Comparison of ENCODE assay signal across 7 mouse cellular contexts in genomic region chr4:136081729-136082128, GRCm38 (mm10). TPM values are rescaled to one million over a fixed set of nuclear protein-coding genes. Genes with fewer than 3 reads are reported as not detected.
DNase-seq lines count a peak whose midpoint lies in the region; ATAC-seq lines count a peak whose summit lies in the region.

No protein-coding gene starts in this region.

- H3K27ac ChIP-seq in embryonic facial prominence, embryonic 15.5 days (replicated peaks), result no peak overlapping the region
- no peak overlapping the region for H3K27ac ChIP-seq in intestine, embryonic 15.5 days
- no peak overlapping the region for H3K27ac ChIP-seq in midbrain, embryonic 13.5 days
- no peak overlapping the region for H3K27ac ChIP-seq in stomach, embryonic 16.5 days (ENCODE audit: low read length)

- no peaks in the 10 kb centered on the region for H3K9me3 ChIP-seq in embryonic facial prominence, embryonic 15.5 days (replicated peaks)
- no peaks in the 10 kb centered on the region for H3K9me3 ChIP-seq in intestine, embryonic 15.5 days
- no peaks in the 10 kb centered on the region for H3K9me3 ChIP-seq in midbrain, embryonic 13.5 days
- H3K9me3 ChIP-seq in stomach, embryonic 16.5 days (replicated peaks; ENCODE audit: control insufficient read depth, low read length), result no peaks in the 10 kb centered on the region

- no peaks in the 10 kb centered on the region for H3K36me3 ChIP-seq in embryonic facial prominence, embryonic 15.5 days
- H3K36me3 ChIP-seq in intestine, embryonic 15.5 days, result no peaks in the 10 kb centered on the region
- H3K36me3 ChIP-seq in midbrain, embryonic 13.5 days, result no peaks in the 10 kb centered on the region
- no peaks in the 10 kb centered on the region for H3K36me3 ChIP-seq in stomach, embryonic 16.5 days (ENCODE audit: control insufficient read depth, insufficient read depth, low read length)

- WGBS in embryonic facial prominence, embryonic 15.5 days, result 2% methylated on average over 28 of the region's 28 CpGs
- 4% methylated on average over 28 of the region's 28 CpGs for WGBS in intestine, embryonic 15.5 days
- WGBS in midbrain, embryonic 13.5 days, result 5% methylated on average over 28 of the region's 28 CpGs
- 4% methylated on average over 28 of the region's 28 CpGs for WGBS in stomach, embryonic 16.5 days

- ATAC-seq in embryonic facial prominence, embryonic 15.5 days (ENCODE audit: insufficient number of reproducible peaks, low FRiP score, low TSS enrichment, low read depth), result 0 out of 2 replicates have a peak, but pooled peaks have one; percentile 20
- ATAC-seq in intestine, embryonic 15.5 days, result peak; percentile 59
- ATAC-seq in midbrain, embryonic 13.5 days, result no peak
- no peak for ATAC-seq in stomach, embryonic 16.5 days (ENCODE audit: insufficient read depth, low FRiP score)
- no peak for ATAC-seq in granulocyte monocyte progenitor cell, adult 5-6 weeks (replicated peaks; ENCODE audit: poor library complexity, severe bottlenecking)

- peak overlapping the region; percentile 50 for H3K4me2 ChIP-seq in embryonic facial prominence, embryonic 15.5 days (replicated peaks)
- H3K4me2 ChIP-seq in intestine, embryonic 15.5 days (replicated peaks), result peak overlapping the region; percentile 76
- peak overlapping the region; percentile 61 for H3K4me2 ChIP-seq in midbrain, embryonic 13.5 days (replicated peaks)
- peak overlapping the region; percentile 56 for H3K4me2 ChIP-seq in stomach, embryonic 16.5 days (ENCODE audit: low read depth, low read length)

- H3K4me1 ChIP-seq in embryonic facial prominence, embryonic 15.5 days, result peaks cover 14% of the 10 kb centered on the region
- H3K4me1 ChIP-seq in intestine, embryonic 15.5 days (replicated peaks), result peaks cover 9% of the 10 kb centered on the region
- peaks cover 7% of the 10 kb centered on the region for H3K4me1 ChIP-seq in midbrain, embryonic 13.5 days (replicated peaks)
- peaks cover 8% of the 10 kb centered on the region; the same call in 1 of the 2 replicates for H3K4me1 ChIP-seq in stomach, embryonic 16.5 days (ENCODE audit: control insufficient read depth, insufficient read depth, low read length)

- no peak overlapping the region for H3K9ac ChIP-seq in embryonic facial prominence, embryonic 15.5 days
- H3K9ac ChIP-seq in intestine, embryonic 15.5 days, result peak overlapping the region; percentile 41
- peak overlapping the region; percentile 59 for H3K9ac ChIP-seq in midbrain, embryonic 13.5 days (replicated peaks)
- H3K9ac ChIP-seq in stomach, embryonic 16.5 days (ENCODE audit: low read length), result peak overlapping the region; percentile 26; the same call in 1 of the 2 replicates

- DNase-seq in right cerebral cortex, adult 18-20 months, result peak; percentile 31
- no peak for DNase-seq in right cerebral cortex, postnatal 4 days

- H3K27me3 ChIP-seq in embryonic facial prominence, embryonic 15.5 days, result peaks cover 28% of the 10 kb centered on the region
- peaks cover 29% of the 10 kb centered on the region for H3K27me3 ChIP-seq in intestine, embryonic 15.5 days (replicated peaks)
- peaks cover 34% of the 10 kb centered on the region for H3K27me3 ChIP-seq in midbrain, embryonic 13.5 days
- peaks cover 32% of the 10 kb centered on the region for H3K27me3 ChIP-seq in stomach, embryonic 16.5 days (ENCODE audit: control insufficient read depth, insufficient read depth, low read length)

- H3K4me3 ChIP-seq in embryonic facial prominence, embryonic 15.5 days (replicated peaks), result peak overlapping the region; percentile 25
- peak overlapping the region; percentile 38 for H3K4me3 ChIP-seq in intestine, embryonic 15.5 days (replicated peaks)
- H3K4me3 ChIP-seq in midbrain, embryonic 13.5 days (replicated peaks), result peak overlapping the region; percentile 34
- H3K4me3 ChIP-seq in stomach, embryonic 16.5 days (replicated peaks; ENCODE audit: low read length), result peak overlapping the region; percentile 34

RNA-seq across cellular contexts. Expression of gene Rpl11, which starts 28.5 kb away (rescaled TPM):
- 427 and 463 TPM in 2 replicates for polyA plus RNA-seq in embryonic facial prominence, embryonic 15.5 days (2015; fragmentation: Nextera tagmentation; extraction: Ambion mirVana)
- polyA plus RNA-seq in intestine, embryonic 15.5 days (2015; fragmentation: Nextera tagmentation; extraction: Ambion mirVana), result 464 and 472 TPM in 2 replicates
- polyA plus RNA-seq in midbrain, embryonic 13.5 days (2015; fragmentation: Nextera tagmentation; extraction: Ambion mirVana), result 333 and 348 TPM in 2 replicates
- polyA plus RNA-seq in stomach, embryonic 16.5 days (2015; fragmentation: Nextera tagmentation; extraction: Ambion mirVana), result 352 and 411 TPM in 2 replicates
- total RNA-seq in granulocyte monocyte progenitor cell, adult 5-6 weeks (2014; fragmentation: Nextera tagmentation), result 1,756 and 1,826 TPM in 2 replicates
- total RNA-seq in granulocyte monocyte progenitor cell, adult 5-6 weeks (2017), result 806 and 1,025 TPM in 2 replicates

Comparison
In these comparisons a context has a peak if more than half of its experiments do, and no peak if none do; other contexts are left out.
1. ATAC-seq: peak in embryonic facial prominence, embryonic 15.5 days (single experiment) and intestine, embryonic 15.5 days (single experiment); none in midbrain, embryonic 13.5 days (single experiment), stomach, embryonic 16.5 days (single experiment) and granulocyte monocyte progenitor cell, adult 5-6 weeks (single experiment).
2. Peak in every context shown above with its lines, with median percentiles within 50 percentile points of each other: H3K4me2 ChIP-seq and H3K4me3 ChIP-seq.